27 mouse cellular contexts compared by ENCODE assay signal in the genomic region with DNA sequence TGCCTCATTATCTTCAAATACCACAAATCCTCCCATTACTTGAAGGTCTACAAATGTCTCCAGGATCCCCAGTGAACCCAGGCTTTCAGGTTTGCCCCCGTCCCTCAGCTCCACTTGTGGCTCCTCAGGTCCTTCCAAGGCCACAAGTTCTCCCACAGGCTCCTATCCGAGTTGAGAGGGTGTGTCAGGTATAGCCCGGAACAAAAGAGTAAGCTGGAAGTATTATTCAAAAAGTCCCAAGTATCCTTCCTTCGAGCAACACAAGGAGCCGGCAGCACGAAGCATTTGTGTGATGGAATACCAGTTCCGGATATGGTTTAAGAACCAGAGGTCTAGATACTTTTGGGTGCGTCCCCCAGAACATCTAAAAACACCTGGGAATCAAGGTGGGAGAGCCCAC. TPM values are rescaled to one million over a fixed set of nuclear protein-coding genes. Genes with fewer than 3 reads are reported as not detected.
A peak's percentile ranks its signal among the peaks of the same experiment; 100 is the strongest.
DNase-seq lines count a peak whose midpoint lies in the region; ATAC-seq and TF ChIP-seq lines count a peak whose summit lies in the region.
"Had no signal": no experiment of that assay in that cellular context is flagged by ENCODE, and none has a peak within 500 bp of the region (broad histone marks: within the 10 kb centered on the region; RNA-seq: fewer than 3 reads in every experiment).

No protein-coding gene starts in this region.

- no peak overlapping the region for H3K4me2 ChIP-seq in liver, postnatal 0 days (ENCODE audit: low read depth, low read length)
- H3K4me2 ChIP-seq: embryonic facial prominence, embryonic 13.5 days; embryonic facial prominence, embryonic 15.5 days; forebrain, embryonic 12.5 days had no signal

- 86% methylated on average over 8 of the region's 8 CpGs for WGBS in liver, postnatal 0 days (ENCODE audit: insufficient replicate concordance)

- DNase-seq in layer of hippocampus, adult 2 months (ENCODE audit: low spot score in 2 of 2) = no peak
- no peak for DNase-seq in layer of hippocampus, adult 11-12 months (ENCODE audit: low spot score)
- no peak for DNase-seq in liver, postnatal 0 days
- DNase-seq in liver = no peak
- no peak for DNase-seq in ES-E14 (ENCODE audit: low read depth, low spot score)
- DNase-seq in R1 (ENCODE audit: low read depth, low spot score) = peak; percentile 60
- no peak for DNase-seq in urinary bladder, postnatal 10 days (ENCODE audit: low spot score)
- no peak for DNase-seq in embryo, embryonic 10 days (ENCODE audit: low spot score)
- DNase-seq: adrenal gland, postnatal 10 days; adrenal gland, postnatal 25 days; cerebellum, adult 11-12 months; cerebellum, adult 2 months; cerebellum, adult 9-10 months; cerebellum, postnatal 10 days; cerebellum, postnatal 25 days; embryo, embryonic 11 days had no signal

- TF ChIP-seq EP300 in liver, postnatal 0 days (IDR thresholded peaks at IDR 0.05; ENCODE audit: low read depth) = no peak

- peaks cover 9% of the 10 kb centered on the region for H3K4me1 ChIP-seq in liver, postnatal 0 days (ENCODE audit: insufficient read depth)
- no peaks in the 10 kb centered on the region; a peak in 1 of 4 replicates for H3K4me1 ChIP-seq in ES-E14 (ENCODE audit: control insufficient read depth in 2 of 2, insufficient read depth in 2 of 2, low read length in 2 of 2, poor library complexity in 1 of 2)
- H3K4me1 ChIP-seq: embryonic facial prominence, embryonic 13.5 days; embryonic facial prominence, embryonic 15.5 days; forebrain, embryonic 12.5 days had no signal

- TF ChIP-seq CTCF in layer of hippocampus, adult 2 months (conservative IDR thresholded peaks at IDR 0.05) = no peak
- TF ChIP-seq CTCF in liver, postnatal 0 days (IDR thresholded peaks at IDR 0.05; ENCODE audit: low read depth) = no peak

- no peak overlapping the region for H3K9ac ChIP-seq in liver, postnatal 0 days (replicated peaks)
- H3K9ac ChIP-seq in ES-E14 (ENCODE audit: insufficient read depth, low read depth, low read length, poor library complexity, severe bottlenecking) = no peak overlapping the region
- H3K9ac ChIP-seq: embryonic facial prominence, embryonic 13.5 days; embryonic facial prominence, embryonic 15.5 days; forebrain, embryonic 12.5 days had no signal

- no peak overlapping the region for H3K4me3 ChIP-seq in layer of hippocampus, adult 2 months
- no peak overlapping the region for H3K4me3 ChIP-seq in liver, postnatal 0 days (ENCODE audit: low read depth, low read length)
- H3K4me3 ChIP-seq in ES-E14 (ENCODE audit: insufficient read depth in 1 of 2, low read depth in 1 of 2, low read length in 2 of 2, poor library complexity in 1 of 2, severe bottlenecking in 1 of 2) = no peak overlapping the region
- H3K4me3 ChIP-seq: embryonic facial prominence, embryonic 13.5 days; embryonic facial prominence, embryonic 15.5 days; erythroblast, embryonic 14.5 days; forebrain, embryonic 10.5 days; forebrain, embryonic 12.5 days had no signal

- peak overlapping the region; percentile 83; the same call in 1 of the 2 replicates for H3K27ac ChIP-seq in layer of hippocampus, adult 2 months
- peak overlapping the region; percentile 41; the same call in 1 of the 2 replicates for H3K27ac ChIP-seq in liver, postnatal 0 days (ENCODE audit: low read depth)
- H3K27ac ChIP-seq in ES-E14 (ENCODE audit: insufficient read depth, low read depth, low read length, poor library complexity, severe bottlenecking) = 0 out of 2 replicates have a peak overlapping the region, but pooled peaks have one; percentile 6
- H3K27ac ChIP-seq: embryonic facial prominence, embryonic 13.5 days; embryonic facial prominence, embryonic 15.5 days; forebrain, embryonic 10.5 days; forebrain, embryonic 12.5 days had no signal

- no peaks in the 10 kb centered on the region for H3K9me3 ChIP-seq in liver, postnatal 0 days (ENCODE audit: low read length)
- no peaks in the 10 kb centered on the region for H3K9me3 ChIP-seq in ES-E14 (ENCODE audit: control insufficient read depth, insufficient read depth, low read depth, low read length)
- H3K9me3 ChIP-seq: embryonic facial prominence, embryonic 13.5 days; embryonic facial prominence, embryonic 15.5 days; forebrain, embryonic 10.5 days; forebrain, embryonic 12.5 days; G1E had no signal

- ATAC-seq in liver, postnatal 0 days = no peak
- ATAC-seq: forebrain, embryonic 14.5 days; forebrain, embryonic 16.5 days; Patski had no signal

- H3K27me3 ChIP-seq in liver, postnatal 0 days (ENCODE audit: insufficient read depth, low read length) = no peaks in the 10 kb centered on the region
- H3K27me3 ChIP-seq: embryonic facial prominence, embryonic 13.5 days; embryonic facial prominence, embryonic 15.5 days; forebrain, embryonic 12.5 days; Patski had no signal

- in situ Hi-C loops in ES-E14 (cut with MboI; ENCODE audit: low sequenced_read_pairs in 2 of 2, unreplicated experiment in 2 of 2) = no loop called here

- H3K36me3 ChIP-seq in liver, postnatal 0 days (replicated peaks; ENCODE audit: insufficient read depth, low read length) = peaks cover 59% of the 10 kb centered on the region
- H3K36me3 ChIP-seq in ES-E14 (ENCODE audit: control insufficient read depth, insufficient read depth, low read length, poor library complexity, severe bottlenecking) = peaks cover 60% of the 10 kb centered on the region

TF ChIP-seq in ES-E14, 5 proteins besides CTCF, POLR2A, EP300 and RAD21:
- TF ChIP-seq CHD2 (IDR thresholded peaks at IDR 0.05; ENCODE audit: low read depth, low read length) (no peak), ZNF384 (IDR thresholded peaks at IDR 0.05; ENCODE audit: low read depth, low read length) (no peak), ZC3H11A (IDR thresholded peaks at IDR 0.05; ENCODE audit: borderline replicate concordance, low read depth, low read length) (no peak), HCFC1 (IDR thresholded peaks at IDR 0.05; ENCODE audit: borderline replicate concordance, insufficient read depth, low read length) (no peak)

RNA-seq across cellular contexts. Expression of a gene that starts 7.5 kb away (rescaled TPM):
- total RNA-seq in layer of hippocampus, adult 2 months (2021) = 10 to 100 TPM; 19.4 to 21.8 TPM
- polyA plus RNA-seq in liver, postnatal 0 days (2015; fragmentation: Nextera tagmentation; extraction: Ambion mirVana) = 11.0 and 11.1 TPM in 2 replicates
- 40.6 and 53.9 TPM in 2 replicates for total RNA-seq in ES-E14 (2012; rRNA removed)

RNA-seq across cellular contexts. Expression of a gene that starts 10.9 kb away (rescaled TPM):
- 10 to 100 TPM; 52.4 to 58.9 TPM for total RNA-seq in layer of hippocampus, adult 2 months (2021)
- polyA plus RNA-seq in liver, postnatal 0 days (2015; fragmentation: Nextera tagmentation; extraction: Ambion mirVana) = 22.4 and 23.0 TPM in 2 replicates
- 135 and 139 TPM in 2 replicates for total RNA-seq in ES-E14 (2012; rRNA removed)

RNA-seq across cellular contexts. Expression of a gene that starts 21.3 kb away (rescaled TPM):
- 100 to 1,000 TPM; 134 TPM for total RNA-seq in layer of hippocampus, adult 2 months (2021)
- 5.3 and 5.7 TPM in 2 replicates for polyA plus RNA-seq in liver, postnatal 0 days (2015; fragmentation: Nextera tagmentation; extraction: Ambion mirVana)
- 83.7 and 95.8 TPM in 2 replicates for total RNA-seq in ES-E14 (2012; rRNA removed)

RNA-seq across cellular contexts. Expression of a gene that starts 30.4 kb away (rescaled TPM):
- 1 to 10 TPM; 1.4 to 1.5 TPM for total RNA-seq in layer of hippocampus, adult 2 months (2021)
- 0.07 and 0.16 TPM in 2 replicates for polyA plus RNA-seq in liver, postnatal 0 days (2015; fragmentation: Nextera tagmentation; extraction: Ambion mirVana)
- total RNA-seq in ES-E14 (2012; rRNA removed) = 0.09 TPM in 1 of 2 replicates, not detected in the other
- polyA plus RNA-seq: C2C12; embryonic facial prominence, embryonic 11.5 days; embryonic facial prominence, embryonic 13.5 days; forebrain, embryonic 10.5 days; forebrain, embryonic 12.5 days; forebrain, embryonic 14.5 days; forebrain, embryonic 16.5 days; G1E had no signal

RNA-seq across cellular contexts. Expression of a gene that starts 34.1 kb away (rescaled TPM):
- total RNA-seq in layer of hippocampus, adult 2 months (2021) = 1 to 10 TPM; 4.2 TPM
- polyA plus RNA-seq in liver, postnatal 0 days (2015; fragmentation: Nextera tagmentation; extraction: Ambion mirVana) = 41.4 and 46.5 TPM in 2 replicates
- total RNA-seq in ES-E14 (2012; rRNA removed) = 3.2 and 5.5 TPM in 2 replicates

Comparison
In these comparisons a context has a peak if more than half of its experiments do, and no peak if none do; other contexts are left out.
1. H3K27ac ChIP-seq: peak in every context shown above with its lines; median percentile 83 in layer of hippocampus, adult 2 months; 41 in liver, postnatal 0 days; 6 in ES-E14.